Mouse (Mus musculus): ENCODE measurements around the gene Cngb1. TPM values are rescaled to one million over a fixed set of nuclear protein-coding genes. Genes with fewer than 3 reads are reported as not detected.
A peak's percentile ranks its signal among the peaks of the same experiment; 100 is the strongest.

The Cngb1 gene
- polyA plus RNA-seq, 1 experiment from 2014 or later, result 1.6 TPM

- no peak overlapping the region for H3K27ac ChIP-seq (ENCODE audit: low read length)
- H3K9ac ChIP-seq (ENCODE audit: low read length), result no peak overlapping the region
- no peak overlapping the region for H3K4me3 ChIP-seq (ENCODE audit: low read length)
- H3K27me3 ChIP-seq (ENCODE audit: control insufficient read depth, insufficient read depth, low read depth, low read length), result no peaks in the 10 kb centered on the region
- ATAC-seq (ENCODE audit: low read depth), result no peak
- peaks cover 9% of the 10 kb centered on the region for H3K36me3 ChIP-seq (ENCODE audit: control insufficient read depth, insufficient read depth, low read length)
- WGBS, result 80% methylated on average over 6 of the region's 6 CpGs
- no peak overlapping the region for H3K4me2 ChIP-seq (ENCODE audit: low read depth, low read length)
- H3K4me1 ChIP-seq (replicated peaks; ENCODE audit: control insufficient read depth, insufficient read depth, low read length), result peaks cover 19% of the 10 kb centered on the region
- H3K9me3 ChIP-seq (ENCODE audit: control insufficient read depth, low read length), result no peaks in the 10 kb centered on the region
Observed at GRCm38 (mm10) chr8:95344668-95345067, 38.3 kb upstream of the Cngb1 start.

DNA sequence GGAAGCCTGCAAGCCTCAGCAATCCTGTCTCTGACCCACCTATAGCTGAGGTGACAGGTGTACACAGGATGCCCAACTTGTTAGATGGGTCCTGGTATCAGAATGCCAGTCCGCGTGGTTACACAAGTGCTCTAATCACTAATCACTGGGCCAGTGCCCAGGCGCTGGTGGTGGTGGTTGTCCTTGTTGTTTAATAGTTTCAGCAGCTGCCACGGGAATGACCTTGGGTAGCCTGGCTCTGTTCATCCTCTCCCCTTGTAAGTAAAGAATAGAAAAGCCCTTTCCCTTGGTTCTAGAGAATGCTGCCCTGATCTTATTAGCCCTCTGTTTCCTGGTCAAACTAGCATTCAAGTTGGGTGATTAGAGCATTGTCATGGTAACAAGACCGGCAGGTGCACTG is 35.3 kb upstream of the Cngb1 start:
- Histone ChIP-seq H3K36me3 (ENCODE audit: control insufficient read depth, insufficient read depth, low read length) (peaks cover 11% of the 10 kb centered on the region), H3K27ac (ENCODE audit: low read length) (no peak overlapping the region), H3K9me3 (ENCODE audit: control insufficient read depth, low read length) (no peaks in the 10 kb centered on the region), H3K9ac (ENCODE audit: low read length) (no peak overlapping the region), H3K4me1 (replicated peaks; ENCODE audit: control insufficient read depth, insufficient read depth, low read length) (peaks cover under 1% of the 10 kb centered on the region; the same call in 1 of the 2 replicates), H3K27me3 (ENCODE audit: control insufficient read depth, insufficient read depth, low read depth, low read length) (no peaks in the 10 kb centered on the region), H3K4me2 (ENCODE audit: low read depth, low read length) (no peak overlapping the region), H3K4me3 (ENCODE audit: low read length) (no peak overlapping the region)
- WGBS, result 67% methylated on average over 5 of the region's 5 CpGs
- ATAC-seq (ENCODE audit: low read depth), result no peak

DNA sequence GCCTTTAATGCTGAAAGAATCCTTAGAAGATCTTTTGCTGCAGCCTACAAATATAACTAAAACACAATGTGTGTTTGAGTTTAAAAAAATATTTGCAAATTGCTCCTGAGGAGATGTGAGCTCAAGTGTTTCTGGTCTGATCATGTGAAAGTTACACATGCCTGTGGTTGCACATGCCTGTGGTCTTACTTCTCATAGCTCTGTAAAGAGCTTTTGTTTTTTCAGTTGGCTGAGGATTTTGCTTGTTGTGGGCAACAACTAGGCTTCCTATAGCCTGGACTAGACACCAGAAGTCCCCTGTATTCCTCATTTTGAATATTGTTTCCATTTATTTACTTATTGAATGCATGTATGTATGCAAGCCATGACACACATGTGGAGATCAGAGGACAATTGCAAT is 30.0 kb upstream of the Cngb1 start:
- Histone ChIP-seq H3K9ac (ENCODE audit: low read length) (no peak overlapping the region), H3K9me3 (ENCODE audit: control insufficient read depth, low read length) (no peaks in the 10 kb centered on the region), H3K4me3 (ENCODE audit: low read length) (no peak overlapping the region), H3K36me3 (ENCODE audit: control insufficient read depth, insufficient read depth, low read length) (peaks cover 14% of the 10 kb centered on the region), H3K27me3 (ENCODE audit: control insufficient read depth, insufficient read depth, low read depth, low read length) (no peaks in the 10 kb centered on the region), H3K4me2 (ENCODE audit: low read depth, low read length) (no peak overlapping the region), H3K27ac (ENCODE audit: low read length) (no peak overlapping the region), H3K4me1 (replicated peaks; ENCODE audit: control insufficient read depth, insufficient read depth, low read length) (peaks cover 5% of the 10 kb centered on the region)
- ATAC-seq (ENCODE audit: low read depth), result no peak

GRCm38 (mm10) chr8:95335706-95336105 is 29.3 kb upstream of the Cngb1 start:
- Histone ChIP-seq H3K9me3 (ENCODE audit: control insufficient read depth, low read length) (no peaks in the 10 kb centered on the region), H3K4me1 (replicated peaks; ENCODE audit: control insufficient read depth, insufficient read depth, low read length) (peaks cover 5% of the 10 kb centered on the region), H3K36me3 (ENCODE audit: control insufficient read depth, insufficient read depth, low read length) (peaks cover 11% of the 10 kb centered on the region), H3K4me3 (ENCODE audit: low read length) (no peak overlapping the region), H3K4me2 (ENCODE audit: low read depth, low read length) (no peak overlapping the region), H3K27ac (ENCODE audit: low read length) (no peak overlapping the region), H3K27me3 (ENCODE audit: control insufficient read depth, insufficient read depth, low read depth, low read length) (no peaks in the 10 kb centered on the region), H3K9ac (ENCODE audit: low read length) (no peak overlapping the region)
- 86% methylated on average over 1 of the region's 1 CpGs for WGBS
- ATAC-seq (ENCODE audit: low read depth), result no peak

DNA sequence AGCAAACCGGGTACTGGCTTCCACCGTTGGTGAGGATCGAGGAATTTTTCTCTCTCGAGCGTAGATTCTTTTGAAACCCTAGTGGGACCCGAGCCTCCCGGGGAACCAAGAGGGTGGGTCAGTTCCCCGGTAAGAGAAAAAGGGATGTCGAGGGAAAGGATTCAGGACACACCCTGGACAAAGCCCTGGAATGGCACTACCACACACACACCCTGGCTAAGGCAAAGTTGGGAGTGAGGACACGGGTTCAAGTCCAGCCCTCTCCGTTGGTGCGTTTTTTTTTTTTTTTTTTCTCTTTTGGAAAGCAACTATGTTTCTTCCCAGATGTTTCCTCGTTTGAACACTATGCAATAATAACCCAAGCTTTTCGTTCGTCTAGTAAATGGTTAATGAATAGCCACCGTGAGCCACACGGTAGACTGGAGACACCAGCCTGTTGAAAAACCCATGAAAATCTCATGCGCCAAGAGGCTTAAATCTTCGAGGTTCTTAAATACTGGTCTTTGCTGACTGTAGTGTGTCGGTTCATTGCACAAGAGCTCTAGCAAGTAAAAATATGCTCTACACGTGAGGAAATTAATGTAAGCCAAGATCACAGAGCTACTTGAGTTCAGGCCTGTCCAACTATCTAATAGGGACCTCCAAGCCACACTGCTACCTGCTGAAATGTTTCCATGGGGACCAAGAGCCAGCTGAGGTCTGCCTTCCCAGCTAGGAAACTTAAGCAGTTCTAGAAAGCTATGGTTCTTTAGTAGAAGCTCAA is 26.2 kb upstream of the Cngb1 start:
- H3K27ac ChIP-seq (ENCODE audit: low read length), result peak overlapping the region; percentile 98
- no peaks in the 10 kb centered on the region for H3K27me3 ChIP-seq (ENCODE audit: control insufficient read depth, insufficient read depth, low read depth, low read length)
- peak overlapping the region; percentile 55 for H3K4me2 ChIP-seq (ENCODE audit: low read depth, low read length)
- no peak for ATAC-seq (ENCODE audit: low read depth)
- H3K4me1 ChIP-seq (replicated peaks; ENCODE audit: control insufficient read depth, insufficient read depth, low read length), result peaks cover 15% of the 10 kb centered on the region
- H3K9me3 ChIP-seq (ENCODE audit: control insufficient read depth, low read length), result no peaks in the 10 kb centered on the region
- peak overlapping the region; percentile 91 for H3K4me3 ChIP-seq (ENCODE audit: low read length)
- WGBS, result 11% methylated on average over 21 of the region's 21 CpGs
- H3K9ac ChIP-seq (ENCODE audit: low read length), result peak overlapping the region; percentile 93
- H3K36me3 ChIP-seq (ENCODE audit: control insufficient read depth, insufficient read depth, low read length), result peaks cover 30% of the 10 kb centered on the region

- peak; percentile 95 for ATAC-seq (ENCODE audit: low read depth)
Observed at GRCm38 (mm10) chr8:95331720-95332436, 25.5 kb upstream of the Cngb1 start, which contains the start of the genes Zfp319 and Usb1. Gene Zfp319 (minus strand): TSS chr8:95331950. Gene Usb1 (plus strand): TSS chr8:95332284.

GRCm38 (mm10) chr8:95331156-95331719 is 24.9 kb upstream of the Cngb1 start:
- H3K27ac ChIP-seq (ENCODE audit: low read length), result peak overlapping the region; percentile 98
- peaks cover 15% of the 10 kb centered on the region for H3K4me1 ChIP-seq (replicated peaks; ENCODE audit: control insufficient read depth, insufficient read depth, low read length)
- 0% methylated on average over 38 of the region's 38 CpGs for WGBS
- H3K4me2 ChIP-seq (ENCODE audit: low read depth, low read length), result peak overlapping the region; percentile 55
- ATAC-seq (ENCODE audit: low read depth), result peak; percentile 54
- no peaks in the 10 kb centered on the region for H3K9me3 ChIP-seq (ENCODE audit: control insufficient read depth, low read length)
- H3K36me3 ChIP-seq (ENCODE audit: control insufficient read depth, insufficient read depth, low read length), result peaks cover 38% of the 10 kb centered on the region
- H3K9ac ChIP-seq (ENCODE audit: low read length), result peak overlapping the region; percentile 93
- H3K27me3 ChIP-seq (ENCODE audit: control insufficient read depth, insufficient read depth, low read depth, low read length), result no peaks in the 10 kb centered on the region
- peak overlapping the region; percentile 91 for H3K4me3 ChIP-seq (ENCODE audit: low read length)

More at GRCm38 (mm10) chr8:95331720-95332436, 25.5 kb upstream of the Cngb1 start, which contains the start of the genes Zfp319 and Usb1:
- Histone ChIP-seq H3K27me3 (ENCODE audit: control insufficient read depth, insufficient read depth, low read depth, low read length) (no peaks in the 10 kb centered on the region), H3K27ac (ENCODE audit: low read length) (peak within 1 kb of the TSS; percentile 98), H3K9ac (ENCODE audit: low read length) (peak within 1 kb of the TSS; percentile 93), H3K9me3 (ENCODE audit: control insufficient read depth, low read length) (no peaks in the 10 kb centered on the region), H3K36me3 (ENCODE audit: control insufficient read depth, insufficient read depth, low read length) (peaks cover 34% of the 10 kb centered on the region), H3K4me1 (replicated peaks; ENCODE audit: control insufficient read depth, insufficient read depth, low read length) (peaks cover 15% of the 10 kb centered on the region), H3K4me3 (ENCODE audit: low read length) (peak within 1 kb of the TSS; percentile 91), H3K4me2 (ENCODE audit: low read depth, low read length) (peak within 1 kb of the TSS; percentile 55)
- WGBS, result 0% methylated on average over 44 of the region's 80 CpGs

- peaks cover 15% of the 10 kb centered on the region for H3K4me1 ChIP-seq (replicated peaks; ENCODE audit: control insufficient read depth, insufficient read depth, low read length)
- no peak for ATAC-seq (ENCODE audit: low read depth)
- H3K4me3 ChIP-seq (ENCODE audit: low read length), result peak overlapping the region; percentile 91
- H3K27ac ChIP-seq (ENCODE audit: low read length), result peak overlapping the region; percentile 98
- H3K9me3 ChIP-seq (ENCODE audit: control insufficient read depth, low read length), result no peaks in the 10 kb centered on the region
- H3K9ac ChIP-seq (ENCODE audit: low read length), result peak overlapping the region; percentile 93
- WGBS, result 61% methylated on average over 1 of the region's 1 CpGs
- H3K36me3 ChIP-seq (ENCODE audit: control insufficient read depth, insufficient read depth, low read length), result peaks cover 40% of the 10 kb centered on the region
- no peaks in the 10 kb centered on the region for H3K27me3 ChIP-seq (ENCODE audit: control insufficient read depth, insufficient read depth, low read depth, low read length)
- H3K4me2 ChIP-seq (ENCODE audit: low read depth, low read length), result peak overlapping the region; percentile 55
Observed at GRCm38 (mm10) chr8:95330367-95330766, 24.0 kb upstream of the Cngb1 start.

DNA sequence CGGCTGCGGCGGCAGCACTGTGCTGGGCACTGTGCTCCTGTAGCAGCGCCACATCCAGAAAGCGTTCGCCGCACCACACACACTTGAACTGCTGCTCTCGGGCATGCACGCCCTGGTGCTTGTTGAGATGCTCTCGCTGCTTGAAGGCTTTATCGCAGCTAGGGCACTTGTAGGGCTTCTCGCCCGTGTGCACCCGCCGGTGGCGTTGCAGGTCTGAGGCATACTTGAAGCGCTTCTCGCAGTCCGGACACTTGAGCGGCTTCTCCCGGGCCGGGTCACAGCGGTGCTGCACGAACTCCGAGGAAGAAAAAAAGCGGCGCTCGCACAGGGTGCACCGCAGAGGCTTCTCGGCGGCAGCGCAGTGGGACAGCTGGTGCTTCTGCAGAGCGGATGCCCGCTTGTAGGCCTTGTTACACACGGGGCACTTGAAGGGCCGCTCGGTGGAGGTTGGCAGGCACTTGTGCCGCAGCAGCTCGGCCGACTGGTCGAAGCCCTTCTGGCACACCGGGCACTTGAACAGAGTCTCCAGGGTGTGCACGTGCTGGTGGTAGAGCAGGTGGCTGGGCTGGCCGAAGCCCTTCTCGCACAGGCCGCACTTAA is 21.6 kb upstream of the Cngb1 start:
- Histone ChIP-seq H3K4me1 (replicated peaks; ENCODE audit: control insufficient read depth, insufficient read depth, low read length) (peaks cover 15% of the 10 kb centered on the region), H3K36me3 (ENCODE audit: control insufficient read depth, insufficient read depth, low read length) (peaks cover 37% of the 10 kb centered on the region)

More for the DNA sequence above, 21.6 kb upstream of the Cngb1 start:
- no peak for ATAC-seq (ENCODE audit: low read depth)
- no peaks in the 10 kb centered on the region for H3K9me3 ChIP-seq (ENCODE audit: control insufficient read depth, low read length)
- no peak overlapping the region for H3K4me2 ChIP-seq (ENCODE audit: low read depth, low read length)
- no peak overlapping the region for H3K4me3 ChIP-seq (ENCODE audit: low read length)
- WGBS, result 85% methylated on average over 46 of the region's 46 CpGs
- H3K9ac ChIP-seq (ENCODE audit: low read length), result no peak overlapping the region
- H3K27ac ChIP-seq (ENCODE audit: low read length), result no peak overlapping the region
- no peaks in the 10 kb centered on the region for H3K27me3 ChIP-seq (ENCODE audit: control insufficient read depth, insufficient read depth, low read depth, low read length)

All from lung, embryonic 16.5 days (tissue).